Mouse (Mus musculus) left cerebral cortex, postnatal 10 days (tissue): Measurements from ENCODE around the gene D230025D16Rik. TPM values are rescaled to one million over a fixed set of nuclear protein-coding genes. Genes with fewer than 3 reads are reported as not detected.

Source experiments
- total RNA-seq, 2 experiments: library from RNA; stranded (reverse); gene quantifications; 2 replicates each; pipeline ENCODE4 v1.2.3; 2021

Gene D230025D16Rik
- total RNA-seq, 2 experiments from 2014 or later: 27.5 to 28.0 TPM

Other genes with a start within 250 kb of the D230025D16Rik start
- gene Ces2h, start 224.3 kb upstream of the D230025D16Rik start, total RNA-seq: not detected
- gene Ces3a, start 176.5 kb upstream of the D230025D16Rik start, total RNA-seq: not detected
- not detected for gene Ces3b, start 141.4 kb upstream of the D230025D16Rik start, total RNA-seq
- gene Ces4a, start 93.3 kb upstream of the D230025D16Rik start, total RNA-seq: not detected
- gene Cbfb, start 54.5 kb upstream of the D230025D16Rik start, total RNA-seq: 10 to 100 TPM; 20.9 to 23.0 TPM
- gene B3gnt9, start 30.0 kb downstream of the D230025D16Rik start, total RNA-seq: 1 to 10 TPM; 3.0 to 3.8 TPM
- 1 to 10 TPM; 5.5 to 5.8 TPM for gene Tradd, start 39.5 kb downstream of the D230025D16Rik start, total RNA-seq
- under 1 TPM; 0.58 to 0.61 TPM for gene Fbxl8, start 39.5 kb downstream of the D230025D16Rik start, total RNA-seq
- under 1 TPM; 0.34 to 0.75 TPM for gene Hsf4, start 44.7 kb downstream of the D230025D16Rik start, total RNA-seq
- gene Nol3, start 51.0 kb downstream of the D230025D16Rik start, total RNA-seq: 1 to 10 TPM; 3.2 to 3.5 TPM
- gene 4931428F04Rik, start 64.7 kb downstream of the D230025D16Rik start, total RNA-seq: 10 to 100 TPM; 68.2 to 82.2 TPM
- 1 to 10 TPM; 4.2 to 4.3 TPM for gene Exoc3l, start 71.0 kb downstream of the D230025D16Rik start, total RNA-seq
- 10 to 100 TPM; 29.6 to 30.2 TPM for gene E2f4, start 72.5 kb downstream of the D230025D16Rik start, total RNA-seq
- gene Elmo3, start 80.5 kb downstream of the D230025D16Rik start, total RNA-seq: under 1 TPM; 0.41 to 0.83 TPM
- 1 to 10 TPM; 5.4 to 5.6 TPM for gene Lrrc29, start 101.1 kb downstream of the D230025D16Rik start, total RNA-seq
- gene Tmem208, start 101.2 kb downstream of the D230025D16Rik start, total RNA-seq: 10 to 100 TPM; 47.4 to 47.9 TPM
- gene Fhod1, start 122.8 kb downstream of the D230025D16Rik start, total RNA-seq: 1 to 10 TPM; 2.6 to 2.7 TPM
- gene Slc9a5, start 123.7 kb downstream of the D230025D16Rik start, total RNA-seq: 10 to 100 TPM; 25.7 to 27.7 TPM
- gene Plekhg4, start 148.1 kb downstream of the D230025D16Rik start, total RNA-seq: 1 to 10 TPM; 2.2 to 3.7 TPM
- gene Kctd19, start 188.4 kb downstream of the D230025D16Rik start, total RNA-seq: not detected
- gene Lrrc36, start 188.4 kb downstream of the D230025D16Rik start, total RNA-seq: under 1 TPM; 0.32 to 0.79 TPM
- gene Tppp3, start 246.4 kb downstream of the D230025D16Rik start, total RNA-seq: 10 to 100 TPM; 75.5 to 88.7 TPM